In the genomic region with DNA sequence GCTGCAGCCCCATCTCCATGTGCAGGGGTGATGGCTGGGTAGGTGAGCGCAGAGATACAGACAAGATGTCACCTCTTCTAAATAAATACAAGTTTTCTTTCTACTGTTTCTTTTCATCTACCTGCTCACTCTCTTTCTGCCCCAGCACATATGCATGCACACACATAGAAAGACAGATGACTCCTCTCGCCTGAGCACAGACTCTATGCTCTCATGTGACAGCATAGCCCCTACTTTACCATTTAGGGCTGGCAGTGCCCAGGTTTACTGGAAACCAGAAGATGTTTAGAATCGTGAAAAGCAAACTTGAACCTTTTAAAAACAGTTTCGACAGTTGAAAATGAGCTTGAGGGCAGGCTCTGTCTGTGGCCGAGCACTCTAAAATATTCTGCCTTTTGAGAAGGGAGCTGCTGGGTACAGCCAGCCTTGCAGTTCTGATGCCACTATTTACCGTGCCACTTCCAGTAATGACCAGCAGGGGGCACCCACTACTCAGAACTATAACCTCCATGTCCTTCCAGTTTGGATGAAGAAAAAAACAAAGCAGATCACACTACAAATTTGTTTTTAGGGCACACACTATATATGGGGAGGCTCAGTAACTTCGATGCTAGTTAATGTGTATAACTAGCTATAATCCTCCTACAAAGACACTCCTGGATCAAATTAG, we compare ENCODE assay signal across 9 mouse cellular contexts. TPM values are rescaled to one million over a fixed set of nuclear protein-coding genes. Genes with fewer than 3 reads are reported as not detected.
DNase-seq lines count a peak whose midpoint lies in the region; ATAC-seq lines count a peak whose summit lies in the region.
"Had no signal": no experiment of that assay in that cellular context is flagged by ENCODE, and none has a peak within 500 bp of the region (broad histone marks: within the 10 kb centered on the region; RNA-seq: fewer than 3 reads in every experiment).

No protein-coding gene starts in this region.

- ATAC-seq in heart, embryonic 12.5 days (ENCODE audit: insufficient number of reproducible peaks, low FRiP score): no peak
- peak; percentile 78 for ATAC-seq in forebrain, embryonic 15.5 days (replicated peaks)
- peak; percentile 57; the same call in 1 of the 2 replicates for ATAC-seq in hindbrain, embryonic 13.5 days (ENCODE audit: low FRiP score)
- ATAC-seq in midbrain, embryonic 14.5 days (ENCODE audit: low FRiP score, low TSS enrichment): peak; percentile 34; the same call in 1 of the 2 replicates

- no peaks in the 10 kb centered on the region for H3K4me1 ChIP-seq in heart, embryonic 12.5 days (replicated peaks)
- no peaks in the 10 kb centered on the region for H3K4me1 ChIP-seq in forebrain, embryonic 15.5 days
- no peaks in the 10 kb centered on the region for H3K4me1 ChIP-seq in hindbrain, embryonic 13.5 days (replicated peaks)
- H3K4me1 ChIP-seq in midbrain, embryonic 14.5 days (ENCODE audit: control insufficient read depth, insufficient read depth, low read length): no peaks in the 10 kb centered on the region

- no peak overlapping the region for H3K27ac ChIP-seq in heart, embryonic 12.5 days (ENCODE audit: poor library complexity, severe bottlenecking)
- H3K27ac ChIP-seq in forebrain, embryonic 15.5 days (replicated peaks): no peak overlapping the region
- no peak overlapping the region for H3K27ac ChIP-seq in hindbrain, embryonic 13.5 days
- H3K27ac ChIP-seq in midbrain, embryonic 14.5 days (replicated peaks; ENCODE audit: low read depth, low read length): no peak overlapping the region

- no peaks in the 10 kb centered on the region for H3K9me3 ChIP-seq in heart, embryonic 12.5 days (replicated peaks)
- no peaks in the 10 kb centered on the region for H3K9me3 ChIP-seq in forebrain, embryonic 15.5 days
- no peaks in the 10 kb centered on the region for H3K9me3 ChIP-seq in hindbrain, embryonic 13.5 days
- H3K9me3 ChIP-seq in midbrain, embryonic 14.5 days (ENCODE audit: control insufficient read depth, low read length): no peaks in the 10 kb centered on the region

- no peak overlapping the region for H3K4me2 ChIP-seq in heart, embryonic 12.5 days
- no peak overlapping the region for H3K4me2 ChIP-seq in forebrain, embryonic 15.5 days (replicated peaks)
- no peak overlapping the region for H3K4me2 ChIP-seq in hindbrain, embryonic 13.5 days
- H3K4me2 ChIP-seq in midbrain, embryonic 14.5 days (ENCODE audit: low read length): no peak overlapping the region

- no peak overlapping the region for H3K9ac ChIP-seq in heart, embryonic 12.5 days
- no peak overlapping the region for H3K9ac ChIP-seq in forebrain, embryonic 15.5 days (replicated peaks)
- H3K9ac ChIP-seq in hindbrain, embryonic 13.5 days: no peak overlapping the region
- H3K9ac ChIP-seq in midbrain, embryonic 14.5 days (replicated peaks; ENCODE audit: low read length): no peak overlapping the region

- H3K4me3 ChIP-seq in heart, embryonic 12.5 days: no peak overlapping the region
- H3K4me3 ChIP-seq in forebrain, embryonic 15.5 days: no peak overlapping the region
- H3K4me3 ChIP-seq in hindbrain, embryonic 13.5 days: no peak overlapping the region
- no peak overlapping the region for H3K4me3 ChIP-seq in midbrain, embryonic 14.5 days (replicated peaks; ENCODE audit: low read depth, low read length)
- H3K4me3 ChIP-seq: myocyte had no signal

- no peaks in the 10 kb centered on the region for H3K36me3 ChIP-seq in heart, embryonic 12.5 days
- H3K36me3 ChIP-seq in forebrain, embryonic 15.5 days: no peaks in the 10 kb centered on the region
- H3K36me3 ChIP-seq in hindbrain, embryonic 13.5 days: no peaks in the 10 kb centered on the region
- no peaks in the 10 kb centered on the region for H3K36me3 ChIP-seq in midbrain, embryonic 14.5 days (ENCODE audit: control insufficient read depth, insufficient read depth, low read length)

- WGBS in heart, embryonic 12.5 days: 33% methylated on average over 7 of the region's 7 CpGs
- WGBS in forebrain, embryonic 15.5 days: 35% methylated on average over 7 of the region's 7 CpGs
- WGBS in hindbrain, embryonic 13.5 days: 36% methylated on average over 7 of the region's 7 CpGs
- 36% methylated on average over 7 of the region's 7 CpGs for WGBS in midbrain, embryonic 14.5 days

- peaks cover 25% of the 10 kb centered on the region; the same call in 1 of the 2 replicates for H3K27me3 ChIP-seq in heart, embryonic 12.5 days (replicated peaks)
- no peaks in the 10 kb centered on the region for H3K27me3 ChIP-seq in forebrain, embryonic 15.5 days
- H3K27me3 ChIP-seq in hindbrain, embryonic 13.5 days: 0 out of 2 replicates have a peak, but pooled peaks cover 6% of the 10 kb centered on the region
- H3K27me3 ChIP-seq in midbrain, embryonic 14.5 days (ENCODE audit: control insufficient read depth, insufficient read depth, low read length): no peaks in the 10 kb centered on the region

- DNase-seq in heart, adult 11 months: peak; percentile 89
- peak; percentile 78 for DNase-seq in cerebellum, adult 11 months
- DNase-seq in left cerebral cortex, adult 8-10 months (ENCODE audit: low spot score in 2 of 2): peak; percentile 64 to 79
- DNase-seq in midbrain, embryonic 14.5 days: peak; percentile 92
- DNase-seq in spleen, postnatal 14 days (ENCODE audit: low spot score in 2 of 2): peak; percentile 21 to 44

RNA-seq across cellular contexts. Expression of gene Gm17087, which starts 47.3 kb away (rescaled TPM):
- polyA plus RNA-seq in heart, embryonic 12.5 days (2016; fragmentation: Nextera tagmentation; extraction: Ambion mirVana): not detected in 2 replicates
- polyA plus RNA-seq in forebrain, embryonic 15.5 days (2015; fragmentation: Nextera tagmentation; extraction: Ambion mirVana): not detected in 2 replicates
- polyA plus RNA-seq in hindbrain, embryonic 13.5 days (2015; fragmentation: Nextera tagmentation; extraction: Ambion mirVana): not detected in 2 replicates
- total RNA-seq in left cerebral cortex, adult 8-10 months (2022): not detected
- not detected in 2 replicates for polyA plus RNA-seq in midbrain, embryonic 14.5 days (2014; fragmentation: Nextera tagmentation; extraction: Ambion mirVana)
- polyA plus RNA-seq: myocyte had no signal

Comparison
In these comparisons a context has a peak if more than half of its experiments do, and no peak if none do; other contexts are left out.
1. DNase-seq: peak in every context shown above with its lines; median percentile 92 in midbrain, embryonic 14.5 days; 89 in heart, adult 11 months; 78 in cerebellum, adult 11 months; 72 in left cerebral cortex, adult 8-10 months; 32 in spleen, postnatal 14 days.